Mouse (Mus musculus): Measurements from ENCODE around the gene Ubac1. TPM values are rescaled to one million over a fixed set of nuclear protein-coding genes. Genes with fewer than 3 reads are reported as not detected.

Ubac1 gene
- polyA plus RNA-seq, 1 experiment from 2014 or later, result 98.7 TPM

GRCm38 (mm10) chr2:26056226-26056625, 34.7 kb upstream of the Ubac1 start:
- no peaks in the 10 kb centered on the region for H3K27me3 ChIP-seq (ENCODE audit: control insufficient read depth, insufficient read depth, low read length)
- H3K9ac ChIP-seq (ENCODE audit: low read length), result no peak overlapping the region
- no peak for ATAC-seq (ENCODE audit: insufficient number of reproducible peaks, low FRiP score, low TSS enrichment, low read depth)
- no peak overlapping the region for H3K4me3 ChIP-seq (ENCODE audit: low read depth, low read length)
- no peaks in the 10 kb centered on the region for H3K36me3 ChIP-seq (ENCODE audit: control insufficient read depth, insufficient read depth, low read length)
- no peaks in the 10 kb centered on the region for H3K9me3 ChIP-seq (ENCODE audit: control insufficient read depth, low read length)
- no peak overlapping the region for H3K4me2 ChIP-seq (ENCODE audit: low read depth, severe bottlenecking)
- no peak overlapping the region for H3K27ac ChIP-seq (replicated peaks; ENCODE audit: low read depth, low read length)
- DNase-seq (ENCODE audit: low spot score), result no peak
- no peaks in the 10 kb centered on the region for H3K4me1 ChIP-seq (ENCODE audit: control insufficient read depth, insufficient read depth, low read length)
- 64% methylated on average over 5 of the region's 5 CpGs for WGBS

DNA sequence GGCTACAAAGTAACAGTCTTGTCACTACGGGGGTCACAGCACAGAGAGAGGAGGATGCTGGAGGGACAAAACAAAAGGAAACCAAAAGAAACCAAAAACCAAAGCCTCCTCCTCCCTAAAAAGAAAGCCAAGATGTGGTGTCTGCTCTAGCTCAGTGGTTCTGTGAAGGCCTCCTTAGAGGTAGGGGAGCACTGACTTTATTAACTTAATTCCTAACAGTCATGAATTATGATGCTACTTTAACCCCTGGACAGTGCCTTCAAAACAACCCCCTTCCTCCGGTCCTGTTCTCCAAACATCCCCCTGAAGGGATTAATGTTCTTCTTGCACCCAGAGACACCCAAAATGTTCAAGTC, 34.2 kb upstream of the Ubac1 start:
- Histone ChIP-seq H3K4me1 (ENCODE audit: control insufficient read depth, insufficient read depth, low read length) (no peaks in the 10 kb centered on the region), H3K36me3 (ENCODE audit: control insufficient read depth, insufficient read depth, low read length) (no peaks in the 10 kb centered on the region), H3K27me3 (ENCODE audit: control insufficient read depth, insufficient read depth, low read length) (no peaks in the 10 kb centered on the region), H3K4me2 (ENCODE audit: low read depth, severe bottlenecking) (no peak overlapping the region), H3K27ac (replicated peaks; ENCODE audit: low read depth, low read length) (no peak overlapping the region), H3K9me3 (ENCODE audit: control insufficient read depth, low read length) (no peaks in the 10 kb centered on the region), H3K4me3 (ENCODE audit: low read depth, low read length) (no peak overlapping the region), H3K9ac (ENCODE audit: low read length) (no peak overlapping the region)
- 47% methylated on average over 2 of the region's 2 CpGs for WGBS
- DNase-seq (ENCODE audit: low spot score), result no peak
- no peak for ATAC-seq (ENCODE audit: insufficient number of reproducible peaks, low FRiP score, low TSS enrichment, low read depth)

DNA sequence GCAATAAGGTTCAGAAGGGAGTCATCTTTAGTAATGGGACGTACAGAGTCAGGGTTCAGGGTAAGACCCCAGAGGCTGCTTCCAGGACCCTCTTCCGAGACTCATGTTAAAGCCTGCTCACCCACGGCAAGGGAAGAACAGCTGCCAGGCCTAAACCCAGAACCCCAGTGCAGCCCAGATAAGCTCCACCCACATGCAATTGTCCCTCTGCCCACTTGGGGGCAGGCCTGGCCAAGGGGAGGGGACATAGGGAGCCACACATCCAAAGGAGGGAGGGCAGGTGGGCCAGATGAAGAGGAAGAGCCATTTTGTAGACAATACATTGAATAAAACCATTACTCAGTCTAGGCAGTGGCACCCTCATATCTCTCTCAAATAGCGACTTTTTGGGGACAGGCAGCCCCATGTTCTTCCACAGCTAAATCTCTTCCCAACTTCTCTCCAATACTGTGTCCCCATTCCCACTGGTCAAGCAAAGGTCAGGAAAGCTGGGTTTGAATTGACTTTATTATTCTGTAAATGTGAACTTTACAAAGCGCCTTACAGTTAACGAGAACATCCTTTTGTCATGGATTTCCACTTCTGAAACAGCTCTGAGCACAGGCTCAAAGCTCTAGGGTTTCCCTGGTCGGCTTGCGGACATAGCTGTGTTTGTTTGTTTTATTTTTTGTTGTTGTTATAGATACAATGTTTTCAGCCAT, 33.6 kb upstream of the Ubac1 start:
- DNase-seq (ENCODE audit: low spot score), result peak; percentile 76
- H3K4me2 ChIP-seq (ENCODE audit: low read depth, severe bottlenecking), result no peak overlapping the region
- no peaks in the 10 kb centered on the region for H3K27me3 ChIP-seq (ENCODE audit: control insufficient read depth, insufficient read depth, low read length)
- H3K36me3 ChIP-seq (ENCODE audit: control insufficient read depth, insufficient read depth, low read length), result no peaks in the 10 kb centered on the region
- ATAC-seq (ENCODE audit: insufficient number of reproducible peaks, low FRiP score, low TSS enrichment, low read depth), result no peak
- no peak overlapping the region for H3K4me3 ChIP-seq (ENCODE audit: low read depth, low read length)
- H3K27ac ChIP-seq (replicated peaks; ENCODE audit: low read depth, low read length), result no peak overlapping the region
- no peaks in the 10 kb centered on the region for H3K9me3 ChIP-seq (ENCODE audit: control insufficient read depth, low read length)
- 44% methylated on average over 8 of the region's 8 CpGs for WGBS
- no peaks in the 10 kb centered on the region for H3K4me1 ChIP-seq (ENCODE audit: control insufficient read depth, insufficient read depth, low read length)
- H3K9ac ChIP-seq (ENCODE audit: low read length), result no peak overlapping the region

GRCm38 (mm10) chr2:26052806-26053205, 31.3 kb upstream of the Ubac1 start:
- DNase-seq (ENCODE audit: low spot score), result no peak

DNA sequence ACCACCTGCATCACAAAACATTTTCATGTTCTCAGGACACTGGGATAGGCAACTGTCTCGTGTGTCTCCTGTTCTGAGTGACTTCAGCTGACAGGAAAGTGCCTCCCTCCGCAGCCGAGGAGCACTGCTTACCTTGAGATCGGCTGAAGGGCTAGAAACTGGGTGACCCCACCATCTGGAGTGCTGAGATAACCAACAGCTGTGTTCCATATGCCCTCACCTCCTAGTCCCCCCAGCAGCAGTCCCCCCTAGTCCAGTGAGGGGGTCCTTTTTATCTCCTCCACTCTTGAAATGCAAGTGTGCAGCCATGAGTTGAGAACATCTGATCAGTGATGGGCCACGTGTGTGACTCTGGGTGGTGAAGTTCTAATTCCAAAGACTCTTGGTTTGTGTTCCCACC, 27.3 kb upstream of the Ubac1 start:
- 80% methylated on average over 5 of the region's 5 CpGs for WGBS
- H3K4me1 ChIP-seq (ENCODE audit: control insufficient read depth, insufficient read depth, low read length), result no peaks in the 10 kb centered on the region
- no peak overlapping the region for H3K9ac ChIP-seq (ENCODE audit: low read length)
- H3K4me2 ChIP-seq (ENCODE audit: low read depth, severe bottlenecking), result no peak overlapping the region
- no peaks in the 10 kb centered on the region for H3K9me3 ChIP-seq (ENCODE audit: control insufficient read depth, low read length)
- no peak overlapping the region for H3K4me3 ChIP-seq (ENCODE audit: low read depth, low read length)
- no peak for DNase-seq (ENCODE audit: low spot score)
- no peaks in the 10 kb centered on the region for H3K27me3 ChIP-seq (ENCODE audit: control insufficient read depth, insufficient read depth, low read length)
- no peak overlapping the region for H3K27ac ChIP-seq (replicated peaks; ENCODE audit: low read depth, low read length)
- H3K36me3 ChIP-seq (ENCODE audit: control insufficient read depth, insufficient read depth, low read length), result no peaks in the 10 kb centered on the region
- no peak for ATAC-seq (ENCODE audit: insufficient number of reproducible peaks, low FRiP score, low TSS enrichment, low read depth)

More at GRCm38 (mm10) chr2:26052806-26053205, 31.3 kb upstream of the Ubac1 start:
- Histone ChIP-seq H3K27me3 (ENCODE audit: control insufficient read depth, insufficient read depth, low read length) (no peaks in the 10 kb centered on the region), H3K36me3 (ENCODE audit: control insufficient read depth, insufficient read depth, low read length) (no peaks in the 10 kb centered on the region), H3K27ac (replicated peaks; ENCODE audit: low read depth, low read length) (no peak overlapping the region), H3K4me1 (ENCODE audit: control insufficient read depth, insufficient read depth, low read length) (no peaks in the 10 kb centered on the region), H3K9ac (ENCODE audit: low read length) (no peak overlapping the region), H3K4me2 (ENCODE audit: low read depth, severe bottlenecking) (no peak overlapping the region), H3K4me3 (ENCODE audit: low read depth, low read length) (no peak overlapping the region), H3K9me3 (ENCODE audit: control insufficient read depth, low read length) (no peaks in the 10 kb centered on the region)
- no peak for ATAC-seq (ENCODE audit: insufficient number of reproducible peaks, low FRiP score, low TSS enrichment, low read depth)
- 28% methylated on average over 4 of the region's 4 CpGs for WGBS

DNA sequence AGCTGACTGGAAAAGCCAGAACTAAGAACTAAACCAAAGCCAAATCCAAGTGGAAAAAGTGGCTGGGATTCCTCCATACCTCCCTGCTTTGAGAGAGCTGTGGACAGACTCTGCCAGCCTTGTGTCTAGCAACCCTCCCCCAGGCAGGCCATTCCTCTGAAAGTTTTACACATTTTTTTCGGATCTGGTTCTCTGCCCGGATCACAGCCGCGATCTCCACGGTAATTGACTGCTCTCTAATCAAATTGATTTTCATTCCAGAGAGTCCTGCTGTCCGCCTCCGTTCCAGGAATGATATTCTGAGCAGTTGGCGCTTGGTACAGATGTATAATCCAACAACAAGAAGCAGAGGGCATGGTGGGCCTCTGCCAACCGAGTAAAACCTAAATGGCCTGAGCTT, 22.7 kb upstream of the Ubac1 start:
- no peaks in the 10 kb centered on the region for H3K27me3 ChIP-seq (ENCODE audit: control insufficient read depth, insufficient read depth, low read length)
- H3K36me3 ChIP-seq (ENCODE audit: control insufficient read depth, insufficient read depth, low read length), result no peaks in the 10 kb centered on the region
- no peak for ATAC-seq (ENCODE audit: insufficient number of reproducible peaks, low FRiP score, low TSS enrichment, low read depth)
- DNase-seq (ENCODE audit: low spot score), result no peak
- H3K9me3 ChIP-seq (ENCODE audit: control insufficient read depth, low read length), result no peaks in the 10 kb centered on the region
- peaks cover 8% of the 10 kb centered on the region for H3K4me1 ChIP-seq (ENCODE audit: control insufficient read depth, insufficient read depth, low read length)
- H3K4me3 ChIP-seq (ENCODE audit: low read depth, low read length), result no peak overlapping the region
- no peak overlapping the region for H3K4me2 ChIP-seq (ENCODE audit: low read depth, severe bottlenecking)
- 91% methylated on average over 9 of the region's 9 CpGs for WGBS
- H3K27ac ChIP-seq (replicated peaks; ENCODE audit: low read depth, low read length), result no peak overlapping the region
- H3K9ac ChIP-seq (ENCODE audit: low read length), result no peak overlapping the region

DNA sequence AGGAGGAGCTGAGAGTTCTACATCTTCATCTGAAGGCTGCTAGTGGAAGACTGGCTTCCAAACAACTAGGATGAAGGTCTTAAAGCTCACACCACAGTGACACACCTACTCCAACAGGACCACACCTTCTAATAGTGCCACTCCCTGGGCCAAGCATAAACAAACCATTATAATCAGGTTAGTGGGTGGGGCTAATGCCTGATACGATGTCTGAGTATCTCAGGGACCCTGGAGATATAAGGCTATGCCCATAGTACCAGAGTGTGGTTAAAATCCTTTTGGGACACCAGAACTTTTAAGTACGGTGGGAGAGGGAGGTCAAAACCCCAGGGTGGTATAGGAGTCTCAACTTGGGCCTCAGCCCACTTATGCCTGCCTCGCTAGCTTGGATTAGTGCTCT, 21.1 kb upstream of the Ubac1 start:
- no peaks in the 10 kb centered on the region for H3K36me3 ChIP-seq (ENCODE audit: control insufficient read depth, insufficient read depth, low read length)
- no peak overlapping the region for H3K27ac ChIP-seq (replicated peaks; ENCODE audit: low read depth, low read length)
- H3K27me3 ChIP-seq (ENCODE audit: control insufficient read depth, insufficient read depth, low read length), result no peaks in the 10 kb centered on the region
- no peak overlapping the region for H3K4me2 ChIP-seq (ENCODE audit: low read depth, severe bottlenecking)
- DNase-seq (ENCODE audit: low spot score) (no peak), ATAC-seq (ENCODE audit: insufficient number of reproducible peaks, low FRiP score, low TSS enrichment, low read depth) (no peak)
- peaks cover 8% of the 10 kb centered on the region for H3K4me1 ChIP-seq (ENCODE audit: control insufficient read depth, insufficient read depth, low read length)
- no peak overlapping the region for H3K9ac ChIP-seq (ENCODE audit: low read length)
- 77% methylated on average over 3 of the region's 3 CpGs for WGBS
- H3K9me3 ChIP-seq (ENCODE audit: control insufficient read depth, low read length), result no peaks in the 10 kb centered on the region
- no peak overlapping the region for H3K4me3 ChIP-seq (ENCODE audit: low read depth, low read length)

GRCm38 (mm10) chr2:26041163-26041810, 19.7 kb upstream of the Ubac1 start:
- WGBS, result 52% methylated on average over 14 of the region's 14 CpGs
- Histone ChIP-seq H3K4me3 (ENCODE audit: low read depth, low read length) (no peak overlapping the region), H3K9ac (ENCODE audit: low read length) (0 out of 2 replicates have a peak overlapping the region, but pooled peaks have one; percentile 23), H3K36me3 (ENCODE audit: control insufficient read depth, insufficient read depth, low read length) (no peaks in the 10 kb centered on the region), H3K27me3 (ENCODE audit: control insufficient read depth, insufficient read depth, low read length) (no peaks in the 10 kb centered on the region), H3K9me3 (ENCODE audit: control insufficient read depth, low read length) (no peaks in the 10 kb centered on the region), H3K4me2 (ENCODE audit: low read depth, severe bottlenecking) (no peak overlapping the region), H3K4me1 (ENCODE audit: control insufficient read depth, insufficient read depth, low read length) (peaks cover 8% of the 10 kb centered on the region), H3K27ac (replicated peaks; ENCODE audit: low read depth, low read length) (no peak overlapping the region)
- DNase-seq (ENCODE audit: low spot score) (peak; percentile 47), ATAC-seq (ENCODE audit: insufficient number of reproducible peaks, low FRiP score, low TSS enrichment, low read depth) (no peak)
